Mouse (Mus musculus) testis, adult 2 months (tissue): ENCODE measurements around the gene Alkbh1.

Source experiments
- CTCF ChIP-seq: fragments of 200-500 bp; IDR thresholded peaks from 2 replicates; pipeline ENCODE4 v1.5.1; 2012; ENCODE audit warnings: low read depth, mild to moderate bottlenecking, inconsistent platforms, low read length, moderate library complexity; ENCODE audit not compliant: control insufficient read depth, insufficient read depth, insufficient replicate concordance
- POLR2A ChIP-seq: fragments of 200-500 bp; IDR thresholded peaks from 2 replicates; pipeline ENCODE4 v1.6.1; 2012; ENCODE audit warnings: low read depth, mild to moderate bottlenecking, inconsistent platforms, low read length, moderate library complexity; ENCODE audit not compliant: control insufficient read depth

DNA sequence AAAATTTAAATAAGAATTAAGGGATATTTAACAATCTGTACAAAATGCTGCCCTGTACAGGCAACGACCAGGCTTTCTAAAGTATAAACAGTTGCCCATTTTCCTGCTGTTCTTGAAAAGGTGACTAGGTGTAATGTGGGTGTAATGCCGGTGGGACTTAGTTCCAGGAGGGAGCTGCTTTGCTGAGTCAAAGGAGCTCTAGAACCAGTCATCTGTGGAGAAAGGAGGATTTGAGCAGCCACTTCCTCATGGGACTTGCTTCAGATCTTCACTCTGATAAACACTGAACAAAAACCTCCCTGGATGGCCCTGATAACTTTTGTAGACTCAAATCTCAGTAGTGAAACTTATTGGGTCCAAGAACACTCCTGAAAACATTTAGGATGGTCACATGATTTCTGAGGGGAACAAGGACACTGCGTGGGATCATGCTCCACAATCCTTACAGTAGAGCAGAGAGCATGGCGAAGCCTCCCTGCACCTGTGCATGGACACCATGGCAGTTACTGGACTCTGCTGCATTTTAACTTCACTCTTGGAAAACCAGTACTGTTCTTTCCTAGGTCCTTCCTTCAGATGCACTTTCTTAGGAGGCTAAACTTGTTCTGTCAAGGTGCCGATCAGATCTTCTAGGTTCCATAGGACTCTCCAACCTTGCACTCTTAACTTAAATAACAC lies 17.3 kb downstream of the Alkbh1 start:
- no peak for TF ChIP-seq CTCF
- no peak for TF ChIP-seq POLR2A
